Mouse (Mus musculus) heart, embryonic 14.5 days (tissue): ENCODE results near the gene Dnajb13. TPM values are rescaled to one million over a fixed set of nuclear protein-coding genes. Genes with fewer than 3 reads are reported as not detected.

Experiments
- ATAC-seq: fragments of 200-750 bp; cut with Nextera tagmentation; 2 replicates; pipeline ENCODE4 v1.8.0; 2017; ENCODE audit warnings: low read depth, moderate TSS enrichment; ENCODE audit not compliant: insufficient number of reproducible peaks, insufficient read depth, low FRiP score
- H3K27ac ChIP-seq, 2 experiments: fragments of 200-500 bp in 1 of 2; fragments of 300-500 bp in 1 of 2; sonication (generic) in 1 of 2; replicated peaks in 1 of 2; 2 replicates each; pipeline ENCODE4 v1.5.1; 2012 to 2014; ENCODE audit warnings: low read depth in 2 of 2, low read length in 2 of 2, control low read depth in 1 of 2, mild to moderate bottlenecking in 1 of 2, mixed read lengths in 1 of 2; ENCODE audit not compliant: control insufficient read depth in 1 of 2, insufficient read depth in 1 of 2
- H3K27me3 ChIP-seq: fragments of 300-500 bp; sonication (generic); 2 replicates; pipeline ENCODE4 v1.6.1; 2014; ENCODE audit warnings: mild to moderate bottlenecking, low read length, control low read depth; ENCODE audit not compliant: control insufficient read depth, insufficient read depth
- H3K36me3 ChIP-seq: fragments of 300-500 bp; sonication (generic); 2 replicates; pipeline ENCODE4 v1.6.1; 2014; ENCODE audit warnings: mild to moderate bottlenecking, control low read depth, low read length, mixed read lengths; ENCODE audit not compliant: control insufficient read depth, insufficient read depth
- H3K4me1 ChIP-seq, 2 experiments: fragments of 200-500 bp in 1 of 2; fragments of 300-500 bp in 1 of 2; sonication (generic) in 1 of 2; 2 replicates each; pipeline ENCODE4 v1.6.1; 2012 to 2014; ENCODE audit warnings: low read length in 2 of 2, control low read depth in 1 of 2, mixed read lengths in 1 of 2; ENCODE audit not compliant: control insufficient read depth in 2 of 2, insufficient read depth in 2 of 2
- H3K4me2 ChIP-seq: fragments of 300-500 bp; sonication (generic); 2 replicates; pipeline ENCODE4 v1.6.1; 2014; ENCODE audit warnings: mild to moderate bottlenecking, low read length
- H3K4me3 ChIP-seq, 2 experiments: fragments of 200-500 bp in 1 of 2; fragments of 300-500 bp in 1 of 2; sonication (generic) in 1 of 2; 2 replicates each; pipeline ENCODE4 v1.5.1; 2012 to 2014; ENCODE audit warnings: low read length in 2 of 2, mild to moderate bottlenecking in 2 of 2, control low read depth in 1 of 2, low read depth in 1 of 2, moderate library complexity in 1 of 2; ENCODE audit not compliant: control insufficient read depth in 1 of 2, insufficient read depth in 1 of 2
- H3K9ac ChIP-seq: fragments of 300-500 bp; sonication (generic); 2 replicates; pipeline ENCODE4 v1.6.1; 2014; ENCODE audit warnings: mild to moderate bottlenecking, low read length
- H3K9me3 ChIP-seq: fragments of 300-500 bp; sonication (generic); 2 replicates; pipeline ENCODE4 v1.6.1; 2016; ENCODE audit warnings: low read length, control low read depth; ENCODE audit not compliant: control insufficient read depth
- WGBS: fragments of 180-500 bp; shearing (Covaris S2); extraction: QIAGEN DNeasy Blood & Tissue Kit; methylation state at CpG from one replicate; pipeline ENCODE4 v1.1.7; 2014; 5-methylcytosine and 5-hydroxymethylcytosine counted together
- polyA plus RNA-seq: library from polyadenylated mRNA; unstranded; fragments of >200 nt; fragmentation: Nextera tagmentation; extraction: Ambion mirVana; gene quantifications from 2 replicates; pipeline ENCODE4 v1.2.1, GENCODE M21; 2014

The Dnajb13 gene
- polyA plus RNA-seq, 1 experiment from 2014 or later: not detected

- ATAC-seq: no peak
- Histone ChIP-seq H3K27me3 (no peaks in the 10 kb centered on the region), H3K4me2 (peak overlapping the region; percentile 97), H3K36me3 (peaks cover 41% of the 10 kb centered on the region), H3K4me3 (peak overlapping the region; percentile 1 to 52; a peak in 3 of 4 replicates), H3K4me1 (peaks cover 30 to 43% of the 10 kb centered on the region in 2 experiments), H3K9ac (peak overlapping the region; percentile 58), H3K9me3 (no peaks in the 10 kb centered on the region), H3K27ac (peak overlapping the region; percentile 71 to 87)
- WGBS: 39% methylated on average over 8 of the region's 8 CpGs
These were observed 19.7 kb downstream of the Dnajb13 start for GRCm38 (mm10) chr7:100495042-100495441.

DNA sequence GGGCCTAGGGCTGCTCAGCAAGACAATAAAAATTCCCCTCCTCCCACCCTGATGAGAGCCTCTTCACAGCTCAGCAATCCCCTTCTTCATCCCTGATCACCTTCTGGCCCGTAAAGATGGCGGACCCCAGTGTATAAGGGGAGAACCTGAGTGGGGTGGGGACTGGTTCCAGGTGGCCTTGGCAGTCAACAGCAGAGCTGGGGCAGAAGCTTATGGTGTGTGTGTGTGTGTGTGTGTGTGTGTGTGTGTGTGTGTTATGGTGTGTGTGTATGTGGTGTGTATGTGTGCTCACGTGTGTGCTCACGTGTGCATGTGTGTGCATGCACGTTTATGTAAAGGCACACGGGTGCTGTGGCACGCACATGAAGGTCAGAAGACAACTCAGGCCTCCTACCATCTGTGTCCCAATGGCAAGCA lies 20.3 kb downstream of the Dnajb13 start:
- H3K4me3 ChIP-seq: peak overlapping the region; percentile 52 to 63
- no peaks in the 10 kb centered on the region for H3K9me3 ChIP-seq
- H3K4me1 ChIP-seq: peaks cover 30 to 43% of the 10 kb centered on the region in 2 experiments
- 93% methylated on average over 7 of the region's 7 CpGs for WGBS
- peak overlapping the region; percentile 78 to 87; a peak in 3 of 4 replicates for H3K27ac ChIP-seq
- H3K27me3 ChIP-seq: no peaks in the 10 kb centered on the region
- H3K9ac ChIP-seq: peak overlapping the region; percentile 74; the same call in 1 of the 2 replicates
- ATAC-seq: no peak
- peaks cover 35% of the 10 kb centered on the region for H3K36me3 ChIP-seq
- peak overlapping the region; percentile 97 for H3K4me2 ChIP-seq

DNA sequence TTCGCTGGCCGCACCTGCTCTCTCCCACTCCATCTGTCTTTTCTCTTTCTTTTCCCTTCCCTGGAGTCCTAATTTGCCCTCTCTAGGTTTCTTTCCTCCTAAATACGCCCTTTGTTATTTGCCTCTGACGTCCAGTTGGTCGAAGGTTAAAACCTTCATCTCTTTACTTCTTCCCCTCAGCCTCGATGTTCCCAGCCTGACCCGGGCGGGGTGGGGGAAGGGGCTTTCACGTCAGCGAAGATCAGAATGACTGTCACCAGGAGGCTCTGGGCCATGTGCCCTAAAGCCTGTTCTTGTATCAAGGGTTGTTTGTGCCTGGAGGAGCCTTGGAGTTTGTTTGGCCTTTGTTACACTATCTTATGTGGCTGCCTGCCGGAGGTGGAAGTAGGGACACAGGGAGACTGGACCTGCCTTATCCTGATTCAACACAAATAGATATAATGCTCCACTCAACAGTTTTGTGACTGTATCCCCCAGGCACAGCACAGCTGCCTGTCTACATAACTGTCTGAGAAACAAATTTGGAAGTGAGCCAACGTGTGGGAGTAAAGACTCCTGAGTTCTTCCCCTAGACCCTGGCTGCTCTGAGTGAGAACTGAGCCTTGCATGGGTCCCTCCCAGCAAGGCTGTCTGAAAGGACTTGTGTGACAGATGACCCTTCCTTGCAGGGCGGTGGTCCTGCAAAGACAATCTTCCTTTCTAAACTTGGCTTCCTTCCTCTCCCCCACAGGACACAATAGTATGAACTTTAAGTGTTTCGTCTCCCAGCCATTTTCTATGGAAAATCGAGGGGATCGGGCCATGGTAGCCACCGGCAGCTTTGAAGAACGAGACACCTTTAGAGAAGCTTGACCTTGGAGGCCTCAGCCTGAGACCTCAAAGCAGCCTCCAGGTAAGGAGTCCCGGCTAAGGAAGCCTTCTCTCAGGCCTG lies 21.0 kb downstream of the Dnajb13 start:
- Histone ChIP-seq H3K9me3 (no peaks in the 10 kb centered on the region), H3K36me3 (peaks cover 28% of the 10 kb centered on the region), H3K4me1 (peaks cover 31 to 45% of the 10 kb centered on the region in 2 experiments), H3K9ac (peak overlapping the region; percentile 74), H3K27me3 (no peaks in the 10 kb centered on the region), H3K4me2 (peak overlapping the region; percentile 97), H3K27ac (peak overlapping the region; percentile 78 to 87), H3K4me3 (peak overlapping the region; percentile 52 to 63)
- 23% methylated on average over 19 of the region's 19 CpGs for WGBS
- peak; percentile 23 for ATAC-seq

DNA sequence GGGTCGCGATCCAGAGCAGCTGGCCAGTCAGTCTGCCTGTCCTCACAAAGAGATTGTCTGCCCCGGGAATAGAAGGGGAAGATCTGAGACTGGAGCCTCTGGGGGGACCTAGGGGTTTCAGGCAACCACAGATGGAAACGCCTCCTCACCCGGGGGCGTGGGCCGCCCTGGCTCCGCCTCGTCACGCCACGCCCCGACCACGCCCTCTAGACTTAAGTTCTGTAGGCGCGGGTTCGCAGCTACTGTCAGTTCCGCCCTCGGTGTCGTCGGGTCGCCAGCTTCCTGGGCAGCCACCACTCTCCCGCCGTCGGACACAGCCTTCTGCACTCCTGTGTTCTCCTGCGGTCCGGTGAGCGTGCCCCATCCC lies 21.7 kb downstream of the Dnajb13 start, which contains the start of gene Ucp2:
Gene Ucp2, plus strand, starts transcription at position 221 of the 367 bp plus-strand sequence.
- H3K9ac ChIP-seq: peak within 1 kb of the TSS; percentile 74
- H3K4me1 ChIP-seq: peaks cover 35 to 49% of the 10 kb centered on the region in 2 experiments
- peak; percentile 72 for ATAC-seq
- peaks cover 22% of the 10 kb centered on the region for H3K36me3 ChIP-seq
- H3K27ac ChIP-seq: peak within 1 kb of the TSS; percentile 78 to 87
- WGBS: 0% methylated on average over 27 of the region's 27 CpGs
- H3K9me3 ChIP-seq: no peaks in the 10 kb centered on the region
- peak within 1 kb of the TSS; percentile 97 for H3K4me2 ChIP-seq
- peak within 1 kb of the TSS; percentile 52 to 63 for H3K4me3 ChIP-seq
- no peaks in the 10 kb centered on the region for H3K27me3 ChIP-seq

- no peaks in the 10 kb centered on the region for H3K9me3 ChIP-seq
- H3K27ac ChIP-seq: peak overlapping the region in 1 of 2 experiments; percentile 87; a peak in 1 of 4 replicates
- H3K36me3 ChIP-seq: peaks cover 16% of the 10 kb centered on the region
- no peaks in the 10 kb centered on the region for H3K27me3 ChIP-seq
- 3% methylated on average over 36 of the region's 36 CpGs for WGBS
- peak overlapping the region; percentile 97 for H3K4me2 ChIP-seq
- peaks cover 35 to 49% of the 10 kb centered on the region in 2 experiments for H3K4me1 ChIP-seq
- peak overlapping the region; percentile 52 to 63 for H3K4me3 ChIP-seq
- peak overlapping the region; percentile 74 for H3K9ac ChIP-seq
- peak; percentile 31 for ATAC-seq
These were observed 22.2 kb downstream of the Dnajb13 start for GRCm38 (mm10) chr7:100492391-100493116.

- H3K36me3 ChIP-seq: no peaks in the 10 kb centered on the region
- no peaks in the 10 kb centered on the region for H3K9me3 ChIP-seq
- peaks cover 11 to 20% of the 10 kb centered on the region in 2 experiments; a peak in 3 of 4 replicates for H3K4me1 ChIP-seq
- no peaks in the 10 kb centered on the region for H3K27me3 ChIP-seq
- H3K4me3 ChIP-seq: no peak overlapping the region
- WGBS: 28% methylated on average over 10 of the region's 10 CpGs
- no peak for ATAC-seq
- H3K9ac ChIP-seq: peak overlapping the region; percentile 35; the same call in 1 of the 2 replicates
- no peak overlapping the region for H3K27ac ChIP-seq
- no peak overlapping the region for H3K4me2 ChIP-seq
These were observed 26.2 kb downstream of the Dnajb13 start for GRCm38 (mm10) chr7:100488474-100489048.

DNA sequence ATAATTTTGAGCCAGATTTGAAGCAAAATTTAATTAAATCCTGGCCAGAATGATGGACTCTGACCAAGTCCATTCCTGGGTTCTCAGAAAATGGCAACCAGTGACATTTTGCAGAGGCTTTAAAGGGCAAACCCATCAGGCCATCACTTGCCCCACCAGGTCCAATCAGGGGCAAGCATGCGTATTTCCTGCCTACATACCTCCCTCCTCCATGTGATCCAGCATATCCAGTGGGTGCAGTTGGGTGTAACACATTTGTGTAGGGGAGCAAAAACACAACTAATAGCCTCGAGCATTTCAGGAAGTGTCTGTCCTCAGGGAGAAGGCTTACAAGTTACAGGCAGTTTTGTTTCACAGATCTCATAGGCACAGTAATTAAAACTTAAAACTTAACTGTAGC lies 27.5 kb downstream of the Dnajb13 start:
- Histone ChIP-seq H3K4me2 (no peak overlapping the region), H3K36me3 (no peaks in the 10 kb centered on the region), H3K4me1 (peaks cover 5 to 7% of the 10 kb centered on the region in 2 experiments; a peak in 3 of 4 replicates), H3K27me3 (no peaks in the 10 kb centered on the region), H3K9ac (no peak overlapping the region), H3K9me3 (no peaks in the 10 kb centered on the region), H3K27ac (no peak overlapping the region), H3K4me3 (no peak overlapping the region)
- ATAC-seq: no peak
- WGBS: 70% methylated on average over 2 of the region's 2 CpGs
